Mouse (Mus musculus) liver, embryonic 13.5 days (tissue): ENCODE data around the gene Glipr1. TPM values are rescaled to one million over a fixed set of nuclear protein-coding genes. Genes with fewer than 3 reads are reported as not detected.

Experiments
- ATAC-seq: fragments of 200-750 bp; cut with Nextera tagmentation; 2 replicates; pipeline ENCODE4 v1.8.0; 2017; ENCODE audit warnings: low read depth, mild to moderate bottlenecking, moderate number of reproducible peaks, moderate library complexity
- DNase-seq: peaks from one replicate; pipeline ENCODE4 v3.0.0; 2022
- H3K27ac ChIP-seq: fragments of 300-500 bp; sonication (generic); 2 replicates; pipeline ENCODE4 v1.5.1; 2015; ENCODE audit warnings: moderate library complexity, mild to moderate bottlenecking, inconsistent platforms
- H3K27me3 ChIP-seq: fragments of 300-500 bp; sonication (generic); 2 replicates; pipeline ENCODE4 v1.6.1; 2015; ENCODE audit warnings: mild to moderate bottlenecking, inconsistent platforms
- H3K36me3 ChIP-seq: fragments of 300-500 bp; sonication (generic); 2 replicates; pipeline ENCODE4 v1.6.1; 2015; ENCODE audit warnings: mild to moderate bottlenecking, inconsistent platforms
- H3K4me1 ChIP-seq: fragments of 300-500 bp; sonication (generic); replicated peaks from 2 replicates; pipeline ENCODE4 v1.6.1; 2015; ENCODE audit warnings: inconsistent platforms
- H3K4me2 ChIP-seq: fragments of 300-500 bp; sonication (generic); 2 replicates; pipeline ENCODE4 v1.6.1; 2015; ENCODE audit warnings: inconsistent platforms, mild to moderate bottlenecking, moderate library complexity
- H3K4me3 ChIP-seq: fragments of 300-500 bp; sonication (generic); replicated peaks from 2 replicates; pipeline ENCODE4 v1.5.1; 2015; ENCODE audit warnings: mild to moderate bottlenecking, inconsistent platforms
- H3K9ac ChIP-seq: fragments of 300-500 bp; sonication (generic); 2 replicates; pipeline ENCODE4 v1.6.1; 2015; ENCODE audit warnings: mild to moderate bottlenecking, inconsistent platforms
- H3K9me3 ChIP-seq: fragments of 300-500 bp; sonication (generic); replicated peaks from 2 replicates; pipeline ENCODE4 v1.6.1; 2016; ENCODE audit warnings: inconsistent platforms
- WGBS: fragments of 180-500 bp; shearing (Covaris S2); methylation state at CpG from one replicate; pipeline ENCODE4 v1.1.7; 2015; ENCODE audit not compliant: insufficient replicate concordance; 5-methylcytosine and 5-hydroxymethylcytosine counted together
- polyA plus RNA-seq: library from polyadenylated mRNA; unstranded; fragments of >200 nt; fragmentation: Nextera tagmentation; extraction: Ambion mirVana; gene quantifications from 2 replicates; pipeline ENCODE4 v1.2.1, GENCODE M21; 2015

The Glipr1 gene
- polyA plus RNA-seq, 1 experiment from 2014 or later: 8.6 TPM

- H3K4me1 ChIP-seq: no peaks in the 10 kb centered on the region
- H3K4me3 ChIP-seq: no peak overlapping the region
- DNase-seq (no peak), ATAC-seq (no peak)
- no peak overlapping the region for H3K9ac ChIP-seq
- H3K27ac ChIP-seq: no peak overlapping the region
- H3K9me3 ChIP-seq: no peaks in the 10 kb centered on the region; the same call in 1 of the 2 replicates
- H3K27me3 ChIP-seq: no peaks in the 10 kb centered on the region
- no peak overlapping the region for H3K4me2 ChIP-seq
- WGBS: 56% methylated on average over 6 of the region's 6 CpGs
- no peaks in the 10 kb centered on the region for H3K36me3 ChIP-seq
Measured at GRCm38 (mm10) chr10:111960459-111960858, 42.0 kb downstream of the Glipr1 start.

GRCm38 (mm10) chr10:111959353-111959752 lies 43.1 kb downstream of the Glipr1 start:
- no peak overlapping the region for H3K27ac ChIP-seq
- DNase-seq (no peak), ATAC-seq (no peak)
- H3K4me3 ChIP-seq: no peak overlapping the region
- no peaks in the 10 kb centered on the region for H3K4me1 ChIP-seq
- H3K27me3 ChIP-seq: no peaks in the 10 kb centered on the region
- no peaks in the 10 kb centered on the region; the same call in 1 of the 2 replicates for H3K9me3 ChIP-seq
- no peak overlapping the region for H3K4me2 ChIP-seq
- 54% methylated on average over 2 of the region's 2 CpGs for WGBS
- H3K36me3 ChIP-seq: no peaks in the 10 kb centered on the region
- no peak overlapping the region for H3K9ac ChIP-seq

- Histone ChIP-seq H3K36me3 (no peaks in the 10 kb centered on the region), H3K9ac (no peak overlapping the region), H3K4me3 (no peak overlapping the region), H3K4me1 (no peaks in the 10 kb centered on the region), H3K4me2 (no peak overlapping the region), H3K27me3 (no peaks in the 10 kb centered on the region), H3K9me3 (no peaks in the 10 kb centered on the region; the same call in 1 of the 2 replicates), H3K27ac (no peak overlapping the region)
- WGBS: 27% methylated on average over 4 of the region's 4 CpGs
- DNase-seq (no peak), ATAC-seq (no peak)
Measured at GRCm38 (mm10) chr10:111958046-111958421, 44.4 kb downstream of the Glipr1 start.

- DNase-seq: peak; percentile 9
- H3K4me2 ChIP-seq: no peak overlapping the region
- H3K27ac ChIP-seq: no peak overlapping the region
- H3K9me3 ChIP-seq: no peaks in the 10 kb centered on the region; the same call in 1 of the 2 replicates
- no peak overlapping the region for H3K9ac ChIP-seq
- no peak overlapping the region for H3K4me3 ChIP-seq
- H3K27me3 ChIP-seq: no peaks in the 10 kb centered on the region
- 54% methylated on average over 10 of the region's 10 CpGs for WGBS
- no peaks in the 10 kb centered on the region for H3K36me3 ChIP-seq
- no peak for ATAC-seq
- H3K4me1 ChIP-seq: no peaks in the 10 kb centered on the region
Measured at GRCm38 (mm10) chr10:111957271-111958045, 45.0 kb downstream of the Glipr1 start.

GRCm38 (mm10) chr10:111955836-111956235 lies 46.6 kb downstream of the Glipr1 start:
- Histone ChIP-seq H3K4me2 (no peak overlapping the region), H3K36me3 (no peaks in the 10 kb centered on the region), H3K4me1 (no peaks in the 10 kb centered on the region), H3K27ac (no peak overlapping the region), H3K9me3 (no peaks in the 10 kb centered on the region; the same call in 1 of the 2 replicates), H3K4me3 (no peak overlapping the region), H3K9ac (no peak overlapping the region), H3K27me3 (no peaks in the 10 kb centered on the region)
- 64% methylated on average over 2 of the region's 2 CpGs for WGBS
- no peak for ATAC-seq
- no peak for DNase-seq

GRCm38 (mm10) chr10:111949008-111949407 lies 53.4 kb downstream of the Glipr1 start:
- DNase-seq (no peak), ATAC-seq (no peak)
- H3K9me3 ChIP-seq: no peaks in the 10 kb centered on the region
- WGBS: 58% methylated on average over 4 of the region's 4 CpGs
- no peak overlapping the region for H3K4me3 ChIP-seq
- no peak overlapping the region for H3K9ac ChIP-seq
- H3K4me2 ChIP-seq: no peak overlapping the region
- no peaks in the 10 kb centered on the region for H3K27me3 ChIP-seq
- no peaks in the 10 kb centered on the region for H3K4me1 ChIP-seq
- H3K36me3 ChIP-seq: no peaks in the 10 kb centered on the region
- no peak overlapping the region for H3K27ac ChIP-seq

- ATAC-seq (no peak), DNase-seq (no peak)
- 86% methylated on average over 1 of the region's 1 CpGs for whole genome bisulfite sequencing
- Histone ChIP-seq H3K36me3 (no peaks in the 10 kb centered on the region), H3K4me2 (no peak overlapping the region), H3K27me3 (no peaks in the 10 kb centered on the region), H3K4me1 (no peaks in the 10 kb centered on the region), H3K9me3 (no peaks in the 10 kb centered on the region), H3K4me3 (no peak overlapping the region), H3K9ac (no peak overlapping the region), H3K27ac (no peak overlapping the region)
Measured at GRCm38 (mm10) chr10:111948041-111948440, 54.4 kb downstream of the Glipr1 start.

GRCm38 (mm10) chr10:111945563-111945962 lies 56.9 kb downstream of the Glipr1 start:
- H3K4me2 ChIP-seq: no peak overlapping the region
- no peaks in the 10 kb centered on the region for H3K9me3 ChIP-seq
- no peaks in the 10 kb centered on the region for H3K36me3 ChIP-seq
- H3K4me3 ChIP-seq: no peak overlapping the region
- H3K4me1 ChIP-seq: no peaks in the 10 kb centered on the region
- ATAC-seq (no peak), DNase-seq (no peak)
- H3K27ac ChIP-seq: no peak overlapping the region
- WGBS: 57% methylated on average over 3 of the region's 3 CpGs
- H3K9ac ChIP-seq: no peak overlapping the region
- H3K27me3 ChIP-seq: no peaks in the 10 kb centered on the region

- no peak overlapping the region for H3K4me2 ChIP-seq
- no peak overlapping the region for H3K9ac ChIP-seq
- no peaks in the 10 kb centered on the region for H3K27me3 ChIP-seq
- DNase-seq (no peak), ATAC-seq (no peak)
- no peaks in the 10 kb centered on the region for H3K9me3 ChIP-seq
- H3K4me1 ChIP-seq: no peaks in the 10 kb centered on the region
- WGBS: 67% methylated on average over 7 of the region's 7 CpGs
- no peaks in the 10 kb centered on the region for H3K36me3 ChIP-seq
- no peak overlapping the region for H3K4me3 ChIP-seq
- no peak overlapping the region for H3K27ac ChIP-seq
Measured at GRCm38 (mm10) chr10:111943026-111943425, 59.4 kb downstream of the Glipr1 start.

- Histone ChIP-seq H3K27ac (no peak overlapping the region), H3K9me3 (no peaks in the 10 kb centered on the region)
Measured at GRCm38 (mm10) chr10:111937146-111937534, 65.3 kb downstream of the Glipr1 start.

GRCm38 (mm10) chr10:111936491-111937145 lies 65.8 kb downstream of the Glipr1 start:
- no peak overlapping the region for H3K4me2 ChIP-seq
- WGBS: 31% methylated on average over 13 of the region's 13 CpGs
- H3K4me3 ChIP-seq: no peak overlapping the region
- H3K4me1 ChIP-seq: 0 out of 2 replicates have a peak, but pooled peaks cover 4% of the 10 kb centered on the region
- H3K27ac ChIP-seq: peak overlapping the region; percentile 13; the same call in 1 of the 2 replicates
- no peaks in the 10 kb centered on the region for H3K27me3 ChIP-seq
- no peaks in the 10 kb centered on the region for H3K36me3 ChIP-seq
- no peak for DNase-seq
- no peaks in the 10 kb centered on the region for H3K9me3 ChIP-seq
- H3K9ac ChIP-seq: no peak overlapping the region
- no peak for ATAC-seq

More at GRCm38 (mm10) chr10:111937146-111937534, 65.3 kb downstream of the Glipr1 start:
- ATAC-seq: no peak
- H3K9ac ChIP-seq: no peak overlapping the region
- H3K27me3 ChIP-seq: no peaks in the 10 kb centered on the region
- H3K4me2 ChIP-seq: no peak overlapping the region
- H3K36me3 ChIP-seq: no peaks in the 10 kb centered on the region
- no peak overlapping the region for H3K4me3 ChIP-seq
- no peak for DNase-seq
- 0 out of 2 replicates have a peak, but pooled peaks cover 4% of the 10 kb centered on the region for H3K4me1 ChIP-seq
- 49% methylated on average over 5 of the region's 5 CpGs for WGBS
